Comparison of ENCODE assay signal across 8 mouse cellular contexts in genomic region chr11:113174011-113174507, GRCm38 (mm10).
DNase-seq lines count a peak whose midpoint lies in the region; ATAC-seq and TF ChIP-seq lines count a peak whose summit lies in the region.

No protein-coding gene starts in this region.

- no peak for DNase-seq in heart, postnatal 14 days
- DNase-seq in embryonic facial prominence, embryonic 14.5 days (ENCODE audit: low spot score) = peak; percentile 75
- DNase-seq in limb, embryonic 14.5 days (ENCODE audit: low spot score) = no peak
- DNase-seq in adrenal gland, adult 18-20 months (ENCODE audit: low spot score in 2 of 2) = no peak
- DNase-seq in kidney, postnatal 25 days = no peak
- DNase-seq in kidney, postnatal 14 days = no peak

- WGBS in heart, embryonic 12.5 days = 62% methylated on average over 5 of the region's 5 CpGs
- 78% methylated on average over 5 of the region's 5 CpGs for WGBS in embryonic facial prominence, embryonic 14.5 days
- 74% methylated on average over 5 of the region's 5 CpGs for WGBS in limb, embryonic 14.5 days
- WGBS in neural tube, embryonic 13.5 days = 63% methylated on average over 5 of the region's 5 CpGs

- H3K9ac ChIP-seq in heart, embryonic 12.5 days = no peak overlapping the region
- H3K9ac ChIP-seq in embryonic facial prominence, embryonic 14.5 days (ENCODE audit: low read depth, low read length) = no peak overlapping the region
- H3K9ac ChIP-seq in limb, embryonic 14.5 days (ENCODE audit: low read depth, low read length, severe bottlenecking) = no peak overlapping the region
- H3K9ac ChIP-seq in neural tube, embryonic 13.5 days = no peak overlapping the region

- H3K27ac ChIP-seq in heart, embryonic 12.5 days (ENCODE audit: poor library complexity, severe bottlenecking) = peak overlapping the region; percentile 20; the same call in 1 of the 2 replicates
- peak overlapping the region; percentile 33; the same call in 1 of the 2 replicates for H3K27ac ChIP-seq in embryonic facial prominence, embryonic 14.5 days (replicated peaks; ENCODE audit: low read depth, low read length)
- H3K27ac ChIP-seq in limb, embryonic 14.5 days (replicated peaks; ENCODE audit: low read depth, low read length) = 0 out of 2 replicates have a peak overlapping the region, but pooled peaks have one; percentile 19
- peak overlapping the region; percentile 70 for H3K27ac ChIP-seq in neural tube, embryonic 13.5 days (replicated peaks)

- H3K9me3 ChIP-seq in heart, embryonic 12.5 days (replicated peaks) = no peaks in the 10 kb centered on the region
- no peaks in the 10 kb centered on the region for H3K9me3 ChIP-seq in embryonic facial prominence, embryonic 14.5 days (ENCODE audit: control insufficient read depth, low read length)
- no peaks in the 10 kb centered on the region for H3K9me3 ChIP-seq in limb, embryonic 14.5 days (ENCODE audit: control insufficient read depth, low read length)
- no peaks in the 10 kb centered on the region for H3K9me3 ChIP-seq in neural tube, embryonic 13.5 days

- intact Hi-C loops in heart, postnatal 14 days (cut with DNase I) = loop anchor here (10.0 kb wide), 2 partner anchors 241 to 641 kb away; no protein-coding TSS in a partner anchor

- ATAC-seq in heart, embryonic 12.5 days (ENCODE audit: insufficient number of reproducible peaks, low FRiP score) = 0 out of 2 replicates have a peak, but pooled peaks have one; percentile 52
- peak; percentile 19; the same call in 1 of the 2 replicates for ATAC-seq in embryonic facial prominence, embryonic 14.5 days (ENCODE audit: low read depth)
- no peak for ATAC-seq in limb, embryonic 14.5 days (ENCODE audit: low FRiP score, low read depth)
- no peak for ATAC-seq in neural tube, embryonic 13.5 days (ENCODE audit: low read depth)

- no peaks in the 10 kb centered on the region for H3K36me3 ChIP-seq in heart, embryonic 12.5 days
- H3K36me3 ChIP-seq in embryonic facial prominence, embryonic 14.5 days (ENCODE audit: control insufficient read depth, insufficient read depth, low read length) = no peaks in the 10 kb centered on the region
- H3K36me3 ChIP-seq in limb, embryonic 14.5 days (ENCODE audit: control insufficient read depth, insufficient read depth, low read length) = no peaks in the 10 kb centered on the region
- H3K36me3 ChIP-seq in neural tube, embryonic 13.5 days = no peaks in the 10 kb centered on the region

- H3K4me1 ChIP-seq in heart, embryonic 12.5 days (replicated peaks) = peaks cover 26% of the 10 kb centered on the region
- no peaks in the 10 kb centered on the region for H3K4me1 ChIP-seq in embryonic facial prominence, embryonic 14.5 days (ENCODE audit: control insufficient read depth, insufficient read depth, low read length)
- H3K4me1 ChIP-seq in limb, embryonic 14.5 days (ENCODE audit: control insufficient read depth, insufficient read depth, low read length) = peaks cover 4% of the 10 kb centered on the region; the same call in 1 of the 2 replicates
- peaks cover 60% of the 10 kb centered on the region for H3K4me1 ChIP-seq in neural tube, embryonic 13.5 days (replicated peaks)

- no peak overlapping the region for H3K4me3 ChIP-seq in heart, embryonic 12.5 days
- H3K4me3 ChIP-seq in embryonic facial prominence, embryonic 14.5 days (ENCODE audit: low read depth, low read length) = no peak overlapping the region
- no peak overlapping the region for H3K4me3 ChIP-seq in limb, embryonic 14.5 days (replicated peaks; ENCODE audit: low read length)
- H3K4me3 ChIP-seq in neural tube, embryonic 13.5 days = no peak overlapping the region

- peaks cover 8% of the 10 kb centered on the region; the same call in 1 of the 2 replicates for H3K27me3 ChIP-seq in heart, embryonic 12.5 days (replicated peaks)
- no peaks in the 10 kb centered on the region for H3K27me3 ChIP-seq in embryonic facial prominence, embryonic 14.5 days (replicated peaks; ENCODE audit: control insufficient read depth, insufficient read depth, low read length)
- H3K27me3 ChIP-seq in limb, embryonic 14.5 days (ENCODE audit: control insufficient read depth, insufficient read depth, low read length) = no peaks in the 10 kb centered on the region
- no peaks in the 10 kb centered on the region for H3K27me3 ChIP-seq in neural tube, embryonic 13.5 days

- H3K4me2 ChIP-seq in heart, embryonic 12.5 days = no peak overlapping the region
- no peak overlapping the region for H3K4me2 ChIP-seq in embryonic facial prominence, embryonic 14.5 days (ENCODE audit: low read depth, low read length)
- H3K4me2 ChIP-seq in limb, embryonic 14.5 days (replicated peaks; ENCODE audit: low read depth, low read length, severe bottlenecking) = no peak overlapping the region
- H3K4me2 ChIP-seq in neural tube, embryonic 13.5 days = no peak overlapping the region

- TF ChIP-seq POLR2A in limb, embryonic 14.5 days (IDR thresholded peaks at IDR 0.05; ENCODE audit: borderline replicate concordance, extremely low read depth, insufficient read depth, insufficient read length) = no peak

Comparison
In these comparisons a context has a peak if more than half of its experiments do, and no peak if none do; other contexts are left out.
1. ATAC-seq: peak in heart, embryonic 12.5 days (single experiment) and embryonic facial prominence, embryonic 14.5 days (single experiment); none in limb, embryonic 14.5 days (single experiment) and neural tube, embryonic 13.5 days (single experiment).
2. H3K27ac ChIP-seq: peak in every context shown above with its lines; median percentile 70 in neural tube, embryonic 13.5 days; 33 in embryonic facial prominence, embryonic 14.5 days; 20 in heart, embryonic 12.5 days; 19 in limb, embryonic 14.5 days.